Mouse (Mus musculus) neutrophil, adult 5-6 weeks (primary cell): ENCODE data around the gene Alg9. TPM values are rescaled to one million over a fixed set of nuclear protein-coding genes. Genes with fewer than 3 reads are reported as not detected.

Experiments
- ATAC-seq: fragments of 151-379, 151-347 bp; 2 replicates; pipeline ENCODE4 v1.8.0; 2017; ENCODE audit warnings: mild to moderate bottlenecking, moderate TSS enrichment; ENCODE audit not compliant: insufficient number of reproducible peaks, poor library complexity, low FRiP score, severe bottlenecking; ENCODE audit errors: extremely low read depth
- total RNA-seq: library from RNA; stranded (forward); fragments of 200-1000 nt; gene quantifications from 2 replicates; pipeline ENCODE4 v1.2.3, GENCODE M21; 2017

Gene Alg9
- total RNA-seq, 1 experiment from 2014 or later, result 9.0 TPM

GRCm38 (mm10) chr9:50865803-50866202 lies 91.0 kb downstream of the Alg9 start:
- ATAC-seq, result 0 out of 2 replicates have a peak, but pooled peaks have one; percentile 19

- ATAC-seq, result no peak
Measured at GRCm38 (mm10) chr9:50867015-50867414, 92.2 kb downstream of the Alg9 start.

- no peak for ATAC-seq
Measured at GRCm38 (mm10) chr9:50868182-50868581, 93.4 kb downstream of the Alg9 start.

GRCm38 (mm10) chr9:50873210-50873609 lies 98.4 kb downstream of the Alg9 start:
- no peak for ATAC-seq

- ATAC-seq, result no peak
Measured at GRCm38 (mm10) chr9:50874031-50874430, 99.2 kb downstream of the Alg9 start.

GRCm38 (mm10) chr9:50875470-50875869 lies 100.7 kb downstream of the Alg9 start:
- no peak for ATAC-seq

GRCm38 (mm10) chr9:50876287-50876686 lies 101.5 kb downstream of the Alg9 start:
- ATAC-seq, result no peak

- ATAC-seq, result no peak
Measured at GRCm38 (mm10) chr9:50877431-50877830, 102.6 kb downstream of the Alg9 start.

- ATAC-seq, result no peak
Measured at GRCm38 (mm10) chr9:50882183-50882582, 107.4 kb downstream of the Alg9 start.

GRCm38 (mm10) chr9:50884093-50884492 lies 109.3 kb downstream of the Alg9 start:
- ATAC-seq, result no peak

GRCm38 (mm10) chr9:50884741-50885599 lies 110.2 kb downstream of the Alg9 start:
- ATAC-seq, result no peak

- ATAC-seq, result no peak
Measured at GRCm38 (mm10) chr9:50885600-50885987, 110.8 kb downstream of the Alg9 start.

GRCm38 (mm10) chr9:50886870-50887269 lies 112.1 kb downstream of the Alg9 start:
- ATAC-seq, result no peak

GRCm38 (mm10) chr9:50887351-50887750 lies 112.5 kb downstream of the Alg9 start:
- ATAC-seq, result no peak

- no peak for ATAC-seq
Measured at GRCm38 (mm10) chr9:50889211-50889610, 114.4 kb downstream of the Alg9 start.

GRCm38 (mm10) chr9:50889964-50890363 lies 115.1 kb downstream of the Alg9 start:
- ATAC-seq, result no peak

GRCm38 (mm10) chr9:50890494-50891090 lies 115.8 kb downstream of the Alg9 start:
- no peak for ATAC-seq
